Mouse (Mus musculus): Measurements from ENCODE around the gene Ppp1ca. TPM values are rescaled to one million over a fixed set of nuclear protein-coding genes. Genes with fewer than 3 reads are reported as not detected.
A peak's percentile ranks its signal among the peaks of the same experiment; 100 is the strongest.

The Ppp1ca gene
- polyA plus RNA-seq, 1 experiment from 2014 or later = 684 TPM

- no peaks in the 10 kb centered on the region for H3K9me3 ChIP-seq (replicated peaks)
- ATAC-seq (ENCODE audit: low FRiP score) = no peak
- no peak overlapping the region for H3K9ac ChIP-seq
- WGBS = 50% methylated on average over 14 of the region's 14 CpGs
- H3K4me3 ChIP-seq = no peak overlapping the region
- H3K27ac ChIP-seq = no peak overlapping the region
- H3K4me2 ChIP-seq (replicated peaks) = no peak overlapping the region
- no peaks in the 10 kb centered on the region for H3K36me3 ChIP-seq
- H3K27me3 ChIP-seq = peaks cover 44% of the 10 kb centered on the region
- peaks cover 18% of the 10 kb centered on the region; the same call in 1 of the 2 replicates for H3K4me1 ChIP-seq
Measured at GRCm38 (mm10) chr19:4220957-4221743, 29.3 kb downstream of the Ppp1ca start.

GRCm38 (mm10) chr19:4222165-4222564, 30.3 kb downstream of the Ppp1ca start:
- ATAC-seq (ENCODE audit: low FRiP score) = no peak
- 80% methylated on average over 11 of the region's 11 CpGs for WGBS
- Histone ChIP-seq H3K36me3 (no peaks in the 10 kb centered on the region), H3K4me2 (replicated peaks) (no peak overlapping the region), H3K4me3 (no peak overlapping the region), H3K9me3 (replicated peaks) (no peaks in the 10 kb centered on the region), H3K27me3 (peaks cover 34% of the 10 kb centered on the region), H3K4me1 (peaks cover 13% of the 10 kb centered on the region; the same call in 1 of the 2 replicates), H3K27ac (no peak overlapping the region), H3K9ac (no peak overlapping the region)

- no peak overlapping the region for H3K27ac ChIP-seq
- H3K36me3 ChIP-seq = no peaks in the 10 kb centered on the region
- no peak overlapping the region for H3K4me2 ChIP-seq (replicated peaks)
- no peak overlapping the region for H3K4me3 ChIP-seq
- H3K9me3 ChIP-seq (replicated peaks) = no peaks in the 10 kb centered on the region
- peaks cover 4% of the 10 kb centered on the region; the same call in 1 of the 2 replicates for H3K4me1 ChIP-seq
- WGBS = 92% methylated on average over 7 of the region's 7 CpGs
- H3K9ac ChIP-seq = no peak overlapping the region
- H3K27me3 ChIP-seq = peaks cover 24% of the 10 kb centered on the region
- ATAC-seq (ENCODE audit: low FRiP score) = no peak
Measured at GRCm38 (mm10) chr19:4226779-4227178, 34.9 kb downstream of the Ppp1ca start.

GRCm38 (mm10) chr19:4227446-4227845, 35.6 kb downstream of the Ppp1ca start:
- no peak for ATAC-seq (ENCODE audit: low FRiP score)
- WGBS = 77% methylated on average over 5 of the region's 5 CpGs
- H3K36me3 ChIP-seq = no peaks in the 10 kb centered on the region
- H3K9ac ChIP-seq = no peak overlapping the region
- peaks cover 10% of the 10 kb centered on the region for H3K4me1 ChIP-seq
- no peaks in the 10 kb centered on the region for H3K9me3 ChIP-seq (replicated peaks)
- H3K27me3 ChIP-seq = peaks cover 20% of the 10 kb centered on the region
- no peak overlapping the region for H3K27ac ChIP-seq
- H3K4me2 ChIP-seq (replicated peaks) = no peak overlapping the region
- H3K4me3 ChIP-seq = no peak overlapping the region

GRCm38 (mm10) chr19:4227894-4228678, 36.2 kb downstream of the Ppp1ca start:
- Histone ChIP-seq H3K36me3 (no peaks in the 10 kb centered on the region), H3K4me3 (no peak overlapping the region), H3K4me1 (peaks cover 12% of the 10 kb centered on the region), H3K27me3 (peaks cover 20% of the 10 kb centered on the region), H3K9me3 (replicated peaks) (no peaks in the 10 kb centered on the region), H3K4me2 (replicated peaks) (no peak overlapping the region), H3K9ac (no peak overlapping the region), H3K27ac (no peak overlapping the region)
- 21% methylated on average over 8 of the region's 8 CpGs for WGBS
- no peak for ATAC-seq (ENCODE audit: low FRiP score)

- H3K27ac ChIP-seq = no peak overlapping the region
- no peak overlapping the region for H3K4me3 ChIP-seq
- H3K4me2 ChIP-seq (replicated peaks) = no peak overlapping the region
- H3K4me1 ChIP-seq = peaks cover 12% of the 10 kb centered on the region
- 68% methylated on average over 4 of the region's 4 CpGs for WGBS
- no peak for ATAC-seq (ENCODE audit: low FRiP score)
- H3K9ac ChIP-seq = no peak overlapping the region
- H3K27me3 ChIP-seq = peaks cover 20% of the 10 kb centered on the region
- no peaks in the 10 kb centered on the region for H3K9me3 ChIP-seq (replicated peaks)
- H3K36me3 ChIP-seq = no peaks in the 10 kb centered on the region
Measured at GRCm38 (mm10) chr19:4228891-4229290, 37.0 kb downstream of the Ppp1ca start.

- 50% methylated on average over 9 of the region's 9 CpGs for WGBS
- H3K9ac ChIP-seq = peak overlapping the region; percentile 6; the same call in 1 of the 2 replicates
- no peak for ATAC-seq (ENCODE audit: low FRiP score)
Measured at GRCm38 (mm10) chr19:4229451-4230076, 37.7 kb downstream of the Ppp1ca start.

GRCm38 (mm10) chr19:4230415-4230814, 38.5 kb downstream of the Ppp1ca start:
- peaks cover 20% of the 10 kb centered on the region for H3K27me3 ChIP-seq
- H3K27ac ChIP-seq = no peak overlapping the region
- no peak overlapping the region for H3K4me3 ChIP-seq
- 76% methylated on average over 8 of the region's 8 CpGs for WGBS
- peaks cover 12% of the 10 kb centered on the region for H3K4me1 ChIP-seq
- no peak for ATAC-seq (ENCODE audit: low FRiP score)
- H3K4me2 ChIP-seq (replicated peaks) = no peak overlapping the region
- no peaks in the 10 kb centered on the region for H3K9me3 ChIP-seq (replicated peaks)
- H3K36me3 ChIP-seq = no peaks in the 10 kb centered on the region
- H3K9ac ChIP-seq = no peak overlapping the region

More at GRCm38 (mm10) chr19:4229451-4230076, 37.7 kb downstream of the Ppp1ca start:
- Histone ChIP-seq H3K4me3 (no peak overlapping the region), H3K27ac (no peak overlapping the region), H3K36me3 (no peaks in the 10 kb centered on the region), H3K4me1 (peaks cover 12% of the 10 kb centered on the region), H3K27me3 (peaks cover 20% of the 10 kb centered on the region), H3K9me3 (replicated peaks) (no peaks in the 10 kb centered on the region), H3K4me2 (replicated peaks) (no peak overlapping the region)

GRCm38 (mm10) chr19:4231253-4232185, 39.7 kb downstream of the Ppp1ca start, which contains the start of gene Pold4:
Gene Pold4 (plus strand): TSS chr19:4231899.
- H3K36me3 ChIP-seq = no peaks in the 10 kb centered on the region
- H3K27me3 ChIP-seq = peaks cover 20% of the 10 kb centered on the region
- peak within 1 kb of the TSS; percentile 69 for H3K27ac ChIP-seq
- H3K9me3 ChIP-seq (replicated peaks) = no peaks in the 10 kb centered on the region
- ATAC-seq (ENCODE audit: low FRiP score) = peak; percentile 90
- peaks cover 12% of the 10 kb centered on the region for H3K4me1 ChIP-seq
- WGBS = 12% methylated on average over 26 of the region's 26 CpGs
- peak within 1 kb of the TSS; percentile 89 for H3K4me2 ChIP-seq (replicated peaks)
- peak within 1 kb of the TSS; percentile 52 for H3K4me3 ChIP-seq
- H3K9ac ChIP-seq = peak within 1 kb of the TSS; percentile 82

GRCm38 (mm10) chr19:4232186-4232572, 40.3 kb downstream of the Ppp1ca start:
- Histone ChIP-seq H3K4me3 (peak overlapping the region; percentile 52), H3K4me1 (peaks cover 12% of the 10 kb centered on the region), H3K9ac (peak overlapping the region; percentile 82), H3K9me3 (replicated peaks) (no peaks in the 10 kb centered on the region), H3K36me3 (no peaks in the 10 kb centered on the region), H3K27me3 (peaks cover 20% of the 10 kb centered on the region), H3K27ac (peak overlapping the region; percentile 69), H3K4me2 (replicated peaks) (peak overlapping the region; percentile 89)
- 58% methylated on average over 2 of the region's 2 CpGs for WGBS
- peak; percentile 26 for ATAC-seq (ENCODE audit: low FRiP score)

GRCm38 (mm10) chr19:4232651-4233050, 40.8 kb downstream of the Ppp1ca start:
- Histone ChIP-seq H3K36me3 (no peaks in the 10 kb centered on the region), H3K27me3 (peaks cover 20% of the 10 kb centered on the region), H3K9me3 (replicated peaks) (no peaks in the 10 kb centered on the region), H3K4me1 (peaks cover 12% of the 10 kb centered on the region), H3K27ac (no peak overlapping the region), H3K9ac (peak overlapping the region; percentile 82), H3K4me2 (replicated peaks) (peak overlapping the region; percentile 89), H3K4me3 (no peak overlapping the region)
- WGBS = 76% methylated on average over 7 of the region's 7 CpGs
- no peak for ATAC-seq (ENCODE audit: low FRiP score)

All from hindbrain, embryonic 12.5 days (tissue).